Mouse (Mus musculus): ENCODE results near the gene Sec14l1. TPM values are rescaled to one million over a fixed set of nuclear protein-coding genes. Genes with fewer than 3 reads are reported as not detected.

Sec14l1 gene
- polyA plus RNA-seq, 1 experiment from 2014 or later: 71.5 TPM

- peaks cover 7% of the 10 kb centered on the region; the same call in 1 of the 2 replicates for H3K4me1 ChIP-seq
- H3K9ac ChIP-seq: 0 out of 2 replicates have a peak overlapping the region, but pooled peaks have one; percentile 21
- H3K4me3 ChIP-seq: no peak overlapping the region
- no peaks in the 10 kb centered on the region for H3K27me3 ChIP-seq (replicated peaks)
- H3K36me3 ChIP-seq: no peaks in the 10 kb centered on the region
- H3K9me3 ChIP-seq: peaks cover 21% of the 10 kb centered on the region
- ATAC-seq (ENCODE audit: low FRiP score, low read depth): no peak
- peak overlapping the region; percentile 25 for H3K4me2 ChIP-seq (replicated peaks)
- 50% methylated on average over 21 of the region's 21 CpGs for WGBS
- no peak overlapping the region for H3K27ac ChIP-seq
These were observed 70.3 kb downstream of the Sec14l1 start for GRCm38 (mm10) chr11:117185076-117185933.

- H3K4me3 ChIP-seq: no peak overlapping the region
- H3K9me3 ChIP-seq: no peaks in the 10 kb centered on the region
- H3K27me3 ChIP-seq (replicated peaks): no peaks in the 10 kb centered on the region
- H3K27ac ChIP-seq: no peak overlapping the region
- 76% methylated on average over 5 of the region's 5 CpGs for WGBS
- H3K36me3 ChIP-seq: no peaks in the 10 kb centered on the region
- H3K9ac ChIP-seq: no peak overlapping the region
- no peak overlapping the region for H3K4me2 ChIP-seq (replicated peaks)
- ATAC-seq (ENCODE audit: low FRiP score, low read depth): no peak
- H3K4me1 ChIP-seq: no peaks in the 10 kb centered on the region
These were observed 76.6 kb downstream of the Sec14l1 start for GRCm38 (mm10) chr11:117191524-117191923.

GRCm38 (mm10) chr11:117194475-117194937 lies 79.5 kb downstream of the Sec14l1 start:
- WGBS: 78% methylated on average over 11 of the region's 11 CpGs
- H3K4me3 ChIP-seq: no peak overlapping the region
- no peak overlapping the region for H3K27ac ChIP-seq
- H3K9me3 ChIP-seq: no peaks in the 10 kb centered on the region
- no peaks in the 10 kb centered on the region for H3K36me3 ChIP-seq
- no peak overlapping the region for H3K9ac ChIP-seq
- no peak for ATAC-seq (ENCODE audit: low FRiP score, low read depth)
- H3K27me3 ChIP-seq (replicated peaks): peaks cover 25% of the 10 kb centered on the region
- H3K4me1 ChIP-seq: peaks cover 4% of the 10 kb centered on the region
- no peak overlapping the region for H3K4me2 ChIP-seq (replicated peaks)

- H3K9ac ChIP-seq: no peak overlapping the region
- peaks cover 36% of the 10 kb centered on the region for H3K27me3 ChIP-seq (replicated peaks)
- no peak overlapping the region for H3K4me3 ChIP-seq
- H3K9me3 ChIP-seq: no peaks in the 10 kb centered on the region
- 89% methylated on average over 6 of the region's 6 CpGs for WGBS
- no peaks in the 10 kb centered on the region for H3K36me3 ChIP-seq
- ATAC-seq (ENCODE audit: low FRiP score, low read depth): no peak
- H3K4me1 ChIP-seq: peaks cover 10% of the 10 kb centered on the region
- no peak overlapping the region for H3K27ac ChIP-seq
- no peak overlapping the region for H3K4me2 ChIP-seq (replicated peaks)
These were observed 80.6 kb downstream of the Sec14l1 start for GRCm38 (mm10) chr11:117195616-117196015.

GRCm38 (mm10) chr11:117196681-117197080 lies 81.7 kb downstream of the Sec14l1 start:
- Histone ChIP-seq H3K4me3 (no peak overlapping the region), H3K9ac (no peak overlapping the region), H3K4me2 (replicated peaks) (no peak overlapping the region), H3K9me3 (no peaks in the 10 kb centered on the region), H3K27ac (no peak overlapping the region), H3K36me3 (no peaks in the 10 kb centered on the region), H3K4me1 (peaks cover 10% of the 10 kb centered on the region), H3K27me3 (replicated peaks) (peaks cover 45% of the 10 kb centered on the region)
- 89% methylated on average over 7 of the region's 7 CpGs for WGBS
- no peak for ATAC-seq (ENCODE audit: low FRiP score, low read depth)

- Histone ChIP-seq H3K4me1 (peaks cover 10% of the 10 kb centered on the region), H3K4me3 (no peak overlapping the region), H3K4me2 (replicated peaks) (no peak overlapping the region), H3K9ac (no peak overlapping the region), H3K27ac (no peak overlapping the region), H3K36me3 (no peaks in the 10 kb centered on the region), H3K9me3 (no peaks in the 10 kb centered on the region), H3K27me3 (replicated peaks) (peaks cover 51% of the 10 kb centered on the region)
- ATAC-seq (ENCODE audit: low FRiP score, low read depth): no peak
- 83% methylated on average over 5 of the region's 5 CpGs for WGBS
These were observed 83.2 kb downstream of the Sec14l1 start for GRCm38 (mm10) chr11:117198122-117198521.

GRCm38 (mm10) chr11:117199282-117200175 lies 84.6 kb downstream of the Sec14l1 start, which contains the start of gene Sept9:
Gene Sept9 (plus strand): TSS chr11:117199661.
- ATAC-seq (ENCODE audit: low FRiP score, low read depth): no peak
- under 1% methylated on average over 70 of the region's 70 CpGs for WGBS
- H3K27me3 ChIP-seq (replicated peaks): peaks cover 51% of the 10 kb centered on the region

GRCm38 (mm10) chr11:117201846-117202245 lies 86.9 kb downstream of the Sec14l1 start:
- Histone ChIP-seq H3K9me3 (no peaks in the 10 kb centered on the region), H3K27ac (no peak overlapping the region), H3K4me2 (replicated peaks) (no peak overlapping the region), H3K27me3 (replicated peaks) (peaks cover 51% of the 10 kb centered on the region), H3K9ac (no peak overlapping the region), H3K4me3 (no peak overlapping the region), H3K4me1 (peaks cover 14% of the 10 kb centered on the region), H3K36me3 (no peaks in the 10 kb centered on the region)
- WGBS: 87% methylated on average over 12 of the region's 12 CpGs
- ATAC-seq (ENCODE audit: low FRiP score, low read depth): no peak

More at GRCm38 (mm10) chr11:117199282-117200175, 84.6 kb downstream of the Sec14l1 start, which contains the start of gene Sept9:
- no peaks in the 10 kb centered on the region for H3K36me3 ChIP-seq
- H3K4me1 ChIP-seq: peaks cover 10% of the 10 kb centered on the region
- H3K4me3 ChIP-seq: peak within 1 kb of the TSS; percentile 35
- 0 out of 2 replicates have a peak within 1 kb of the TSS, but pooled peaks have one; percentile 33 for H3K9ac ChIP-seq
- no peak within 1 kb of the TSS for H3K27ac ChIP-seq
- H3K4me2 ChIP-seq (replicated peaks): peak within 1 kb of the TSS; percentile 70
- H3K9me3 ChIP-seq: no peaks in the 10 kb centered on the region

GRCm38 (mm10) chr11:117204606-117205005 lies 89.6 kb downstream of the Sec14l1 start:
- Histone ChIP-seq H3K36me3 (no peaks in the 10 kb centered on the region), H3K27me3 (replicated peaks) (peaks cover 25% of the 10 kb centered on the region), H3K9ac (no peak overlapping the region), H3K9me3 (no peaks in the 10 kb centered on the region), H3K4me2 (replicated peaks) (no peak overlapping the region), H3K4me1 (peaks cover 17% of the 10 kb centered on the region), H3K4me3 (no peak overlapping the region), H3K27ac (no peak overlapping the region)
- WGBS: 88% methylated on average over 8 of the region's 8 CpGs
- ATAC-seq (ENCODE audit: low FRiP score, low read depth): no peak

GRCm38 (mm10) chr11:117205042-117205441 lies 90.1 kb downstream of the Sec14l1 start:
- H3K27me3 ChIP-seq (replicated peaks): peaks cover 21% of the 10 kb centered on the region
- WGBS: 89% methylated on average over 6 of the region's 6 CpGs

GRCm38 (mm10) chr11:117205447-117205846 lies 90.5 kb downstream of the Sec14l1 start:
- Histone ChIP-seq H3K36me3 (no peaks in the 10 kb centered on the region), H3K9me3 (no peaks in the 10 kb centered on the region), H3K9ac (no peak overlapping the region), H3K4me3 (no peak overlapping the region), H3K4me2 (replicated peaks) (no peak overlapping the region), H3K27ac (no peak overlapping the region), H3K4me1 (peaks cover 13% of the 10 kb centered on the region; the same call in 1 of the 2 replicates), H3K27me3 (replicated peaks) (peaks cover 17% of the 10 kb centered on the region)
- no peak for ATAC-seq (ENCODE audit: low FRiP score, low read depth)
- 85% methylated on average over 9 of the region's 9 CpGs for WGBS

More at GRCm38 (mm10) chr11:117205042-117205441, 90.1 kb downstream of the Sec14l1 start:
- H3K4me1 ChIP-seq: peaks cover 13% of the 10 kb centered on the region; the same call in 1 of the 2 replicates
- H3K4me2 ChIP-seq (replicated peaks): no peak overlapping the region
- no peak overlapping the region for H3K9ac ChIP-seq
- H3K27ac ChIP-seq: no peak overlapping the region
- no peak overlapping the region for H3K4me3 ChIP-seq
- H3K36me3 ChIP-seq: no peaks in the 10 kb centered on the region
- no peak for ATAC-seq (ENCODE audit: low FRiP score, low read depth)
- no peaks in the 10 kb centered on the region for H3K9me3 ChIP-seq

GRCm38 (mm10) chr11:117207436-117207835 lies 92.5 kb downstream of the Sec14l1 start:
- H3K36me3 ChIP-seq: no peaks in the 10 kb centered on the region
- H3K27ac ChIP-seq: no peak overlapping the region
- ATAC-seq (ENCODE audit: low FRiP score, low read depth): no peak
- H3K4me1 ChIP-seq: peaks cover 13% of the 10 kb centered on the region; the same call in 1 of the 2 replicates
- H3K4me3 ChIP-seq: no peak overlapping the region
- no peak overlapping the region for H3K9ac ChIP-seq
- no peaks in the 10 kb centered on the region for H3K27me3 ChIP-seq (replicated peaks)
- 81% methylated on average over 5 of the region's 5 CpGs for WGBS
- no peak overlapping the region for H3K4me2 ChIP-seq (replicated peaks)
- no peaks in the 10 kb centered on the region for H3K9me3 ChIP-seq
